Mouse (Mus musculus) spleen, embryonic (tissue): Measurements from ENCODE around the gene Ptprb.

Source experiments
- CTCF ChIA-PET: fragments of 350-600 bp; sonication (Branson Sonifier 250); formaldehyde crosslinking; loops from one replicate; lab custom pipeline; 2022; lab: Charles Lee

Gene Ptprb

DNA sequence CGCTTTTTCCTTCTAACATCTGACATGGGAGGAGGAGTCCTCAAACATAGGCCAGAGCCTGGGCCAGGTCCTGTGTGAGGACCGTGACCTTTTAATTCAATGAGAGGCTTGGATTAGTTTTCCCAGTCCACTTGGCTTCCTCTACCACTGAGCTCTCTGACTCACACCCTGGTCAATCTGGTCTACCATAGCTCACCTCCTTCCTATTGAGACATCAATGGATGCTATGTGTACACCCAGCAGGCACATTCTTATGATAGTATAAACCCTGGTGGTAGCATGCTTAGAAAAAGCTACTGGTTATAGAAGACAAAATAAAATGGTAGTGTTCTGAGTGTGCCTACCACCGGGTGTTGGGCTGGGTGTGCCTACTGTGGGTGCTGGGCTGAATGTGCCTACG lies 21.1 kb downstream of the Ptprb start:
- CTCF ChIA-PET = interaction anchor here (0.7 kb wide), 1 partner anchor 474 kb away, joined by 5 read pairs; no protein-coding TSS in a partner anchor

DNA sequence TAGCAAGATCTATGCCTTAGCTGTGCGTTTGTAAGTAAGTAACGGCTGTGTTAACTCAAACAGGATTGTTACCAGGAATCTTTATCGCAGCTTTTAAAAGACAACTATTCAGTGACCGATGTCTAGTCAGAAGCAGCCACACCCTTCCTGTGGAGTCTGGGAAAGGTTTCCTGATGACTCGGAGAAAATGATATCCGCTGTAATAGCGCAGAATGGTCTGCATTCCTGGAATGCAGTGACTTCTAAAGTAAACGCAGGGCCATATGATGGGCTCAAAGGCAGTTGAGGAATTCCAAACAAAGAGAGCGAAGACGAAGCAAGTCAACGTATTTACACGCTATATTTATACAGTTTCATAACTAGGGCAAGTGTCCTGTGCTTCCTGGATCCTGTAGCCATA lies 22.5 kb downstream of the Ptprb start:
- CTCF ChIA-PET = no interaction called here

DNA sequence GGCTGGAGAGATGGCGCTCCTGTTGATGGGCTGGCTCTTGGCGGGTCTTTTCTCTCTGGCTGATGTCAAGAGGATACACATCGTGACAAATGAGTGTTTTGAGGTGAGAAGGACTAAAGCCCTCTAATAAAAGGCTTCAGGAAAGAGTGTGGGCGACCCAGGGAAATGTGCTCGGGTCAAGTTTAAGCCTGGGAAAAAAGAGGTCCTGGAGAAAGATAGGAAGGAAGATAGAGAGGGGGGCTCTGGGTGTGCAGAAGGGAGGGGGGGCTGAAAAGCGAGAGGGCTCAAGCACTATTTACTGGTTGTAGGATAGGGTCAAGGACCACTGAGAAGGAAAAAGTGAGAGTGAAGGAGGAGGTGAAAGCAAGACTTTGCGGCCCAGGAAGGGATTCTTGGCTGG lies 25.5 kb downstream of the Ptprb start:
- CTCF ChIA-PET = no interaction called here

DNA sequence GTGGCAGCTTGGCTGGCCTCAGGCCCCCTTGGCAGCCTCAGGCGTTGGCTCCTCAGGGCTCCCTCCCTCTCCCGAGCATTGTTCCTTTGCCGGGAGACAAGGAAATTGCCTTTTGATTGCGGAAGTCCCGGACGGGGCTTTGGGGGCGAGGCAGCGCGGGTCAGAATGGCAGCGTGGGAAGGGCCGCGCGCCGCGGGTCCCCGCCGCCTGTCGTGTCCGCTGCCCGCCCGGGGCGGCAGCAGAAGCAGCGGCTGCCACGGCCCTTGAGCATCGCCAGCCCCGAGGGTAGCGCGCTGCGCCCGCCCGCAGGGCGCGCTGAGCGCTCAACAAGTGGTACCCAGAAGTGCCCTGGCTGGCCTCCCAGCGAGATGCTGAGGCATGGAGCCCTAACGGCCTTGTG lies 25.9 kb downstream of the Ptprb start:
- CTCF ChIA-PET = no interaction called here

DNA sequence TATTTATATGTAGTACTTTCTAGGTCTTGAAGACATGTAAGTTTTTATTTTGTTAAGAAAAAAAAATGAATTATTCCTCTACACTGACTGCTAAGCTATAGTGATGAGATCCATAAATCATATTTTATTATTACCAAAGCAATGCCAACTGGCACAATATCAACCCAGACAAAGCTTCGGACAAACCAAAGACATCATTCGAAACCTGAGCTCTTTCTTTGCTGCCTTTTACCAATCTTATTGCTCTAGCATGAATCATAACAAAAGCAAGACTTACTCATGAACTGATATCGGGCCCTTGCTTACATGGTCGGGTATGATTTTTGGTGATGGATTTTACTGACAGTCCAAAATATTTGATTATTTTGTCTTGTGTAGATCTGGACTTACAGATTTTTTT lies 29.0 kb downstream of the Ptprb start:
- CTCF ChIA-PET = no interaction called here

DNA sequence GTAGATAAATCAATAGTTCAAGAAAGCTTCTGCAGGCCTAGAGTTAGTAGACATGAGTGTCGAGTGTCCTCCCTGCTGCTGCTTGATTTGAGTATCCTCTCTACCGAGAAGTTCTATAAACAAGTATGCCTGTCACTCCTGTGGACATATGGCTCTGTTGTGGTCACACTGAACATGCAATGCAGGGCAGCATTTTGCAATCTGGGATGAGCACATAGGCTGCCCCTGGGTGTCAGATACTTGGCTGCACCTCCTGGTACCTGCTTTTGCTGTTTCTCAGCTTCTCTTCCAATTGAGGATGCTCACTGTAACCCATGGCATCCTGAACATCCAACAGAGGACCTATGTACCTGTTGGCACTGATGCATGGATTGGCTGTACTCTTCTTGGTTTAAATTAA lies 34.1 kb downstream of the Ptprb start:
- CTCF ChIA-PET = no interaction called here

DNA sequence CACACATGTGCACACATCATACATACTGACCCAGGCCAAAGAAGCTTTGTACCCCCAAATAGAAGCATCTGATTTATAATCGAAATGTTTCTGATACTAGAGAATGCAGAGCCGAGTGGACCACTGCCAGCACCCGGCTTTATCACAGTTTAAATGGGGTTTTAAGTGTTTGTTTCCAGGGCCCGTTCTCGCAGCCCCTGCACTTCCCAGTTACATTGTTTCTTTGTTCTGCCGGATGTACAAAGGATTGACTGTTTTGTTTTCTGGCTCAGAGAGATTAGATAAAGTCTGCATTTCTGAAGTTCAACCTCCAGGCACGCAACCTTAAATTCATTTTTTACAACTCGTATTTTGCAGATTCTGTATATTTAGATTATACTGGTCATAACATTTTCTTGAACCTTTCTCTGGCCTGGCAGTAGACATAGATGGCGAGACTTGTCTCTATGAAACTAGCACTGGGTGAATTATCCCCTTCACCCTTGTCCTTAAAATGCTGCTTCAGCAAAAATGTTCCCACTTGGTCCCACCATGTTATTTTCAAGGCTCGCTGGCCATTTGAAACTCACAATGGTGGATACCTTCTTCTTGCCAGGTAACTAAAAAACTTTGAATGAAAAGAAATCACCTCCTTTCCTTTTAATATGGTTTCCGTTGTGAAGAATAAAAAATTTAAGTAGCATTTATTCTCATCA lies 35.3 kb downstream of the Ptprb start:
- CTCF ChIA-PET = no interaction called here

DNA sequence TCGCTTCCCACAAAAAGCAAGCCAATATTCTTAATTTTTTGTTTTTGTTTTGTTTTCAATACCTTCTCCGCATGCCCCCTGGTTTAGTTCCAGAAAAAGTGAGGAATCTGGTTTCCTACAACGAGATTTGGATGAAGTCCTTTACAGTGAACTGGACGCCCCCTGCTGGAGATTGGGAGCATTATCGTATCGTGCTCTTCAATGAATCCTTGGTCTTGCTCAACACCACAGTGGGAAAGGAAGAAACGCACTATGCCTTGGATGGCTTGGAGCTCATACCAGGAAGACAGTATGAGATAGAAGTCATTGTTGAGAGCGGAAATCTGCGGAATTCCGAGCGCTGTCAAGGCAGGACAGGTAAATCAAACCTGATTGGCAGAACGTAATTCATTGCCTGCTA lies 43.9 kb downstream of the Ptprb start:
- CTCF ChIA-PET = no interaction called here

DNA sequence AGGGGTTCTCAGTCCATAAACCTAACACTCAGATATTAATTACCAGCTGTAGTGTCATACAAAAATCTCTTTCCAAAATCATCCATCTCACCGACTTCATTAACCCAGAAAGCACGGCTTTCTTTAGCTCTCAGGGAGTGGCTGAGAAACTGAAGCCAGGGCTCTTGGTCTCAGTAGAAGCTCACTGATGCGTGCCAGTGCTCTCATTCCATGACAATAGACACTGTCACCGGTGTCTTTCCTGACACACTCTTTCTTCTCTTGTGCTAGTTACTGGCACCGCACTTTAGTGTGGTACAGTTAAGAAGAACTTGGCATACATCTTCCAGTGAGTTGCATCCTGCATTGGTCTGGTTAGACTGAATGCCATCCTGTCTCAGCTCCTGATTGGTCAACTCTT lies 53.8 kb downstream of the Ptprb start:
- CTCF ChIA-PET = no interaction called here

DNA sequence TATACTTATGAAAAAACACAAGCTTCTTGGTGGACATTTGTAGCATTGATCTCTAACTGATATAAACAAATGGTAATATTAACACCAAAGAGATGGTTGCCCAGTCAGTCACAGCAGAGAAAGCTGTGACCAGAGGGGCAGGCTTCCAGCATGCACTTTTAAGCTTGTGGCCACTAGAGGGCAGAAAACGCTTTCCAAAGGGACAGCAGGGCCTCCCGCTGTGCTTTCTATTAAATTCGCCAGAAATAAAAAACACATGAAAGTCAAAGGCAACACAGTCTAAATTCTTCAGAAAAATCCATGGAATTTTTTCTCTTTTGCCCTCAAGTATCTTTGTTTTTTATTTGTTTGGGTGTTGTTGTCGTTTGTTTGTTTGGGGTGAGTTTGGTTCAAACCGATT lies 55.1 kb downstream of the Ptprb start:
- CTCF ChIA-PET = interaction anchor here (0.8 kb wide), 1 partner anchor 518 kb away, joined by 3 read pairs; no protein-coding TSS in a partner anchor

DNA sequence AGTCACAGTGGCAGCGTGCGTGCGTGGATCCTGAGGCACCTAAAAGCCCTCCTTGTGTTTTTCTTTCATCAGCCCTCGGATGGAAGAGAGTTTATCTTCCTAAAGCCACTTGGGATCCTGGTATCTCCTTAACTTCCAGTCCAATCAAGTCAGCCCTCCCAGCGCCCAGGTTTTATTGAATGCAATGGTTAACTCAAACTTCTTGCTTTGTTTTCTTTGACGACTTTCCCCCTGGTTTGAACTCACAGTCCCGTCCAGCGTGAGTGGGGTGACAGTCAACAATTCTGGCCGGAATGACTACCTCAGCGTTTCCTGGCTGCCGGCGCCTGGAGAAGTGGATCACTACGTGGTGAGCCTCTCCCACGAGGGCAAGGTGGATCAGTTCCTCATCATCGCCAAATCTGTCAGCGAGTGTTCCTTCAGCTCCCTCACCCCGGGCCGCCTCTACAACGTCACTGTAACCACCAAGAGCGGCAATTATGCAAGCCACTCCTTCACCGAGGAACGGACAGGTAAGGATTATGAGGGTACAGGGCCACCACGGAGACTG lies 55.7 kb downstream of the Ptprb start:
- CTCF ChIA-PET = no interaction called here

DNA sequence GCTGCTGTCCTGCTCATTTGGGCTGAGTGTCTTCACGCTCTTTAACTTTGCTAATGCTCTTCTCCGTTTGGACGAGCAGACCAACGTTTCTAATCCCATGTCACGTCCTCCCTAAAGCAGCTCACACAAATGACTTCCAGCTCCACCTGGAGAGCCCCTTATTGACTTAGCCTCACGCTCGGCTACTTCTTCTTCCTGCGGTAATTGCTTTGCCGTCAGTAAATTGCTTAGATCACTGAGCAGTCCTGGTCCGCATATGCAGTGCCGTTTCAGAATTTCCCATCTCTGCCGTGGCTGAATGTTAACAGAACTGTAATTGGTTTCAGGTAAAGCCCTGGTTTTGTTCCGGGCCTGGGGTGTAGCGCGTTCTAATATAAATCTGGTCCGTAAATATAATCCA lies 58.3 kb downstream of the Ptprb start:
- CTCF ChIA-PET = no interaction called here

DNA sequence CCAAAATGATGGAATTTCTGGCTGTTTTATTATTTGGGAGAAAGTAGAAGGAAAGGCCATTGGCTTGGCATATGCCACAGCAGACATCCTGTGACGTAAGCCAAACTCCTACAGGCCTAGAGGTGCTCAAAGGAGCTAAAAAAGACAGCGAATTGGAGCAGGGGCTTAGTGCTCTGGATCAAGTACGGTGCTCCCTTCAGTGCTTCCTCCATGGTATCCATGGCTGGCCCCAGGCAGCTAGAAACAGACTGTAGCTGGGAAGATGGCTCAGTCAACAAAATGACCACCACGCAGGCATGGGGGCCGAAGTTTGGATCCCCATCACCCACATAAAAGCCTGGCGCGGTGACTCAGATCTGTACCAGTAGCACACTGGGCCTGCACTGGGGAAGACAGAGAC lies 58.8 kb downstream of the Ptprb start:
- CTCF ChIA-PET = no interaction called here

DNA sequence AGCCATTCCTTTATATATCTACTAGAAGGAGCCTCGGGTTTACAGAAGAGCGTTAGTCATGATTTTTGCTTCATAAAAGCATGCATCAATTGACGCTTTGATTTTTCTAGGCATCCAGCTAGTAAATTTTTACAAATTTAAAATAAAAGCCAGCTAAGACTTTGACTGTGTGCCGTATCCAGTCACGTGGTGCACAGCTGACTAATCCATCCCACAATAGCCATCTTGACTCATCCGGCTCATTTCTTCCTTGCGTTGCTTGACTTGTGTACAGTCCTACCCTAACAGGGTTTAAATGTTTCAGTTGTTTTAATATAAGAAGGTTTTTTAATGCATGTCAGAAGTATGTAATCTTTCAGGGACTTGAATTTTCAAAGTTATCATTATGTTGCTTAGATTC lies 60.0 kb downstream of the Ptprb start:
- CTCF ChIA-PET = no interaction called here

DNA sequence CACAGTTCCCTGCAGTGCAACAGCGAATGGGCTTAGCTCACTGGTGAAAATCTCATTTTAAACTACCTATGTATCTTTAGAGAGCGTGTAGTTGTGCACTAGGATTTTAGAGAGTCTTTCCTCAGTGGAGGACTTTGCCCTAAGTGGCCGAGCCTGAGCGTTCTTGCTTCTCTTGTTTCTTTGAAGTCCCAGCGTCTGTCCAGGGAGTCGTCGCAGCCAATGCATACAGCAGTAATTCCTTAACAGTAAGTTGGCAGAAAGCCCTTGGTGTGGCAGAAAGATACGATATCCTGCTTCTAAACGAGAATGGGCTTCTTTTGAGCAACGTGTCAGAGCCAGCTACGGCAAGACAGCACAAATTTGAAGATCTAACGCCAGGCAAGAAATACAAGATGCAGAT lies 65.9 kb downstream of the Ptprb start:
- CTCF ChIA-PET = no interaction called here

DNA sequence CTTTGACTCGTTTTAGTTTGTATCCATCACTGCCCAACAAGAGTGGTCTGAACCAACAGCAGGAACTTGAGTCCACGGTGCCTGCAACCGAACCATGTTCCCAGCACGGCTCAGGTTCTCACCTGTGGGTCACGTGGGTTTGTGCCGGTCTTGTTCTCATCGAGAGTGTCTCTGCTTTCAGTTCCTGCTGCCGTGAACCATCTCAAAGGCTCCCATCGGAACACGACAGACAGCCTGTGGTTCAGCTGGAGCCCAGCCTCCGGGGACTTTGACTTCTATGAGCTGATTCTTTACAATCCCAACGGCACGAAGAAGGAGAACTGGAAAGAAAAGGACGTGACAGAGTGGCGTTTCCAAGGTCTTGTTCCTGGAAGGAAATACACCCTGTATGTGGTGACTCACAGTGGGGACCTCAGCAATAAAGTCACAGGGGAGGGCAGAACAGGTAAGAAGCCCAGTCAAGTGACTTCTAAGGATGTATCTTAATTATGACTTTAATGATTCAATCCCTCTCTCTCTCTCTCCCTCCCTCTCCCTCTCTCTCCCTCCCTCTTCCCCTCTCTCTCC lies 71.4 kb downstream of the Ptprb start:
- CTCF ChIA-PET = no interaction called here

DNA sequence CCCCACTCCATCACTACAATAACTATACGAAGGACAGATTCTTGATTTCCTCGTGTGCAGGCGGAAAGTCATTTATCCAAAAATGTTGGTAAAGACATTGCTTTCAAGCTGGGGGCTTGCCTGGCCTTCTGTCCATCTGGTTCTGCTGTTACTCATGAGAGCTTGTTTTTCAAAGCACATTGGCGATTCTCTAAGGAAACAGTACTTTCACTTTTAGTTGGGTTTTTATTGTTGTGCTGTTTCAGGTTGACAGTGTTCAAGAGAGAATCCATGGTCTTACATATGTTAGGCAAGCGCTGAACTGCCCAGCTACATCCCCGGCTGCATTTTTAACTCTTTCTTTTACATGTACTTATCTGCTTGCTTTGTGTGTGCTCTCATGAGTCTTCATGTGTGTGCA lies 73.7 kb downstream of the Ptprb start:
- CTCF ChIA-PET = no interaction called here

DNA sequence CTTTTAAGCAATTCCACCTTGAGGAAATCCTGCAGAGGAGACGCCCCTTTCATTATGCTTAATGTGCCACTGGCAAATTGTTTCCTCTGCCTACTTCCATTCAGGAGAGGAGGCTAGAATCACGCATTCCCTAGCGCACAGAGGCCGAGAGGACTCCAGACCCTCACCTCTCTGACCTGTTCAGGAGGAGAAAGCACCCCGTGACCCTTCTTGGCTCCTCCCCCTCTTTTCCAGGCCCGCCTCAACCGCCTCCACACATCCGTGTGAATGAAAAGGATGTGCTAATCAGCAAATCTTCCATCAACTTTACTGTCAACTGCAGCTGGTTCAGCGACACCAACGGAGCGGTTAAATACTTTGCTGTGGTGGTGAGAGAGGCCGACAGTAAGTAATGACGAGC lies 75.2 kb downstream of the Ptprb start:
- CTCF ChIA-PET = no interaction called here

DNA sequence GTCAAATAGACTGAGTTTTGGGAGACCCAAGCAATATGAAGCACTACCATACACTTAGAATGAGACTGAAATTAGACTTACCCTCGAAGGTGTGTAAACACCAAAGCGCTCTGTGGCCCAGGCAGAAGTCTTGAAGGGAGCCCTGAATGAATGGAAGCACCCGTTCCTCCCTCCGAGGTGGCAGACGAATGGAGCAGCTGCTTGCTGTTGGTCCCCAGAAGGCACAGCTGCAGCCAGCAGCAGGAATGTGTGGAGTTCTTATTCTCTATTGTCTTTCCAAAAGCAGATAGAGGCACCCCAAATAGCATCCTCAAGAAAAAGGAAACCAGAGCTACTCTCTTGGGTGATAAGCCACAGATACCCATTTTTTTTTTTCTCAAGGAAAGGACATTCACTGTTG lies 79.0 kb downstream of the Ptprb start:
- CTCF ChIA-PET = no interaction called here

DNA sequence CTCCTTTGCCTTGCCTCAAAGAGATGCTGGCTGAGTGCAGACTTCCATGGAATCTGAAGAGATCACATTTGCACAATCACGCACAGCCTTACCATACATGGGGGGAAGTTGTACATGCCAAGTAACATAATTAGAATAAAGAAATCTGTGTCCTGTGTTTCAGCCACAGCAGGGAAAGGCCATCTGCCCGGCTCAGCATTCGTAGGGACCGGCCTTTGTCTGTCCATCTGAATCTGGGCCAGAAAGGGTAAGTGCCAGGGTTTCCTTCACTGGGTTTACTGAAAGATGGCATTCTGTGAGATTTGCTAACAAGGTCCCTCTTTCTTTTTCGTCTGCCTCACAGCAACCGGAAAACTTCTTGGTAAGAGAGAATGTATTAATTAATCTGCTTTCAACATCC lies 86.9 kb downstream of the Ptprb start:
- CTCF ChIA-PET = no interaction called here

DNA sequence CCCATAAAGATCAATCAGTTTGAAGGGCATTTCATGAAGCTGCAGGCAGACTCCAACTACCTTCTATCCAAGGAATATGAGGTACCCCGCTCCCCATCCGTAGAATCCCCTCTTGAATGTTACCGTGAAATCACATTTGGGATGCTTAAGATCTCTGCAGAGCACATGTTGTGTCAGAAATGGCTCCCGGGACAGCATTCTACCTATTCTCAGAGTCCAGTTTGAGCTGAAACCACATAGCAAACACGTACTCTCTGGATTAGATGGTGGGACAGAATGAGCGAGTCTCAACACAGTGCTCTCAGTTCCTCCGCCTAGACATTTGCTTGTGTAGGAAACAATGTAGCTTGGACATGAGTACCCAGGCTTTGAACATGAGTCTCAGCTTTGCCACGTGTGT lies 87.3 kb downstream of the Ptprb start:
- CTCF ChIA-PET = no interaction called here

DNA sequence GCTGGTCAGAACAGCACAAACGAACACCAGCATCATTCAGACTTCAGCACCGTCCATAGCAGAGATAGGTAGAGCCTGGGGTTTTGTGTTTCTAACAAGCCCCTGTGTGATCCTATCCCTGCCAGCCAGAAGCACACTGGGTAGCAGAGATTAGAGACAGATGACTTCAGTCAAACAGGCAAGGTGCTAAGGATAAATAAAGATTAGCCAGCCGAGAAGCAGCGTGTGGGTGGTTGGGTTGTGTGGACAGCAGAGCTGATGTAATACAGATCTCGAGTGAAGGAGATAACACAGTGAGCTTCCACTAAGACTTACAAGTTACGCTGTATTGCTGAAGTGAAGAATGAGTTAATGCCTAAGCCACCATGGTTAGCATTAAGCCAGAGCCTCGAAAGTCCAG lies 89.4 kb downstream of the Ptprb start:
- CTCF ChIA-PET = no interaction called here

DNA sequence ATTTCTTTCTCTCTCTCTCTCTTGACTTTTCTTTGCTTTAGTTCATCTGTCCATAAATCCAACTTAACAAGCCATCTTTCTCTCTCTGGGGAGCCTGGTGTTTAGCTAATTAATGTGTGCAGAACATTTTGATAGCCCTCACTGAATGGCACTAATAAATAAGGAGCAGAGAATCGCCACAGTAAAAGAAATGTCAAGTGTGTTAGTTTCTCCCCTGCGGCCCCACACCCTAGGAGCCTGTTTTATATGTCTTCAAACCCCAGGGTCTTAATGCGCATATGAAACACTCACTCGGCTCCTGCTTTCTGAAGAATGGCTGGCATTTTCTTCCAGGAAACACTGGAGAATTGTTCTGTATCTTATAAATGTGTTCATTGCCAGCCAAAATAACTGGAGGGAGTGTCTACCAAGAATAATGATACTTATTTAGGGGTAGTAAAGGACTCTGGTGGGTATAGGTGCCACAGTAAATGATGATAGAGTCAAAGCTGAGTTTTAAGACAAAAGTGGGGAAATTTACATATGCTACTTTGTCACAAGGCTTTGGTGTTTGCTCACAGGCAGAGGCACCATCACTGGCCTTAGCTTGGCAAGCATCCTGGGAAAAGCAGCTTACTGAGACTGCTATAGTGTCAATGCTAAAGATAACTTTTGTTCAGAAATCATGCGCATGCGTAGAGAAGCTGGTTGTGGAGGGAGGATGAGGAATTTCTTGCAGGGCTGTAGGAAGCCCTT lies 95.8 kb downstream of the Ptprb start:
- CTCF ChIA-PET = no interaction called here
